Comparison of ENCODE assay signal across 9 mouse cellular contexts in genomic region chr2:122367701-122368080, GRCm38 (mm10). TPM values are rescaled to one million over a fixed set of nuclear protein-coding genes. Genes with fewer than 3 reads are reported as not detected.
A peak's percentile ranks its signal among the peaks of the same experiment; 100 is the strongest.
DNase-seq lines count a peak whose midpoint lies in the region; ATAC-seq and TF ChIP-seq lines count a peak whose summit lies in the region.
"Had no signal": no experiment of that assay in that cellular context is flagged by ENCODE, and none has a peak within 500 bp of the region (broad histone marks: within the 10 kb centered on the region; RNA-seq: fewer than 3 reads in every experiment).

No protein-coding gene starts in this region.

- no peaks in the 10 kb centered on the region for H3K9me3 ChIP-seq in heart, embryonic 11.5 days (replicated peaks; ENCODE audit: control insufficient read depth, low read length)
- no peaks in the 10 kb centered on the region for H3K9me3 ChIP-seq in E14TG2a.4 (ENCODE audit: low read length)
- no peaks in the 10 kb centered on the region for H3K9me3 ChIP-seq in forebrain, embryonic 13.5 days (replicated peaks)
- no peaks in the 10 kb centered on the region for H3K9me3 ChIP-seq in liver, embryonic 13.5 days (replicated peaks)

- peak overlapping the region; percentile 78 for H3K9ac ChIP-seq in heart, embryonic 11.5 days (ENCODE audit: low read depth, low read length)
- peak overlapping the region; percentile 94 for H3K9ac ChIP-seq in forebrain, embryonic 13.5 days
- H3K9ac ChIP-seq in liver, embryonic 13.5 days = peak overlapping the region; percentile 91

- H3K27ac ChIP-seq in heart, embryonic 11.5 days (ENCODE audit: low read depth, low read length) = no peak overlapping the region
- peak overlapping the region; percentile 6; the same call in 1 of the 2 replicates for H3K27ac ChIP-seq in forebrain, embryonic 13.5 days
- peak overlapping the region; percentile 50; the same call in 1 of the 2 replicates for H3K27ac ChIP-seq in liver, embryonic 13.5 days

- H3K36me3 ChIP-seq in heart, embryonic 11.5 days (ENCODE audit: control insufficient read depth, insufficient read depth, low read length) = no peaks in the 10 kb centered on the region
- peaks cover 35% of the 10 kb centered on the region for H3K36me3 ChIP-seq in E14TG2a.4 (ENCODE audit: insufficient read depth, low read length)
- peaks cover 11% of the 10 kb centered on the region; the same call in 1 of the 2 replicates for H3K36me3 ChIP-seq in forebrain, embryonic 13.5 days (ENCODE audit: poor library complexity, severe bottlenecking)
- peaks cover 15% of the 10 kb centered on the region for H3K36me3 ChIP-seq in liver, embryonic 13.5 days

- TF ChIP-seq CTCF in E14TG2a.4 (conservative IDR thresholded peaks at IDR 0.05; ENCODE audit: low read length) = no peak

- WGBS in heart, embryonic 11.5 days (ENCODE audit: insufficient replicate concordance) = 22% methylated on average over 4 of the region's 4 CpGs
- WGBS in forebrain, embryonic 13.5 days = 11% methylated on average over 4 of the region's 4 CpGs
- whole genome bisulfite sequencing in liver, embryonic 13.5 days (ENCODE audit: insufficient replicate concordance) = 33% methylated on average over 4 of the region's 4 CpGs

- peaks cover 16% of the 10 kb centered on the region for H3K4me1 ChIP-seq in heart, embryonic 11.5 days (ENCODE audit: control insufficient read depth, insufficient read depth, low read length)
- H3K4me1 ChIP-seq in E14TG2a.4 (replicated peaks; ENCODE audit: low read depth, low read length) = peaks cover 70% of the 10 kb centered on the region
- H3K4me1 ChIP-seq in forebrain, embryonic 13.5 days = peaks cover 39% of the 10 kb centered on the region
- H3K4me1 ChIP-seq in liver, embryonic 13.5 days (replicated peaks) = peaks cover 75% of the 10 kb centered on the region

- H3K4me2 ChIP-seq in heart, embryonic 11.5 days = peak overlapping the region; percentile 91
- H3K4me2 ChIP-seq in forebrain, embryonic 13.5 days = peak overlapping the region; percentile 88
- H3K4me2 ChIP-seq in liver, embryonic 13.5 days = peak overlapping the region; percentile 99

- ATAC-seq in heart, embryonic 11.5 days (replicated peaks; ENCODE audit: insufficient number of reproducible peaks, low FRiP score, low TSS enrichment) = no peak
- ATAC-seq in forebrain, embryonic 13.5 days = no peak
- ATAC-seq in liver, embryonic 13.5 days (ENCODE audit: low read depth) = no peak

- DNase-seq in heart, adult 18-20 months = no peak
- no peak for DNase-seq in liver, embryonic 13.5 days
- DNase-seq in embryo, embryonic 10.5 days (ENCODE audit: low spot score) = no peak
- DNase-seq in ovary, adult 18-20 months (ENCODE audit: low spot score) = no peak
- DNase-seq in kidney, postnatal 14 days = no peak

- H3K4me3 ChIP-seq in heart, embryonic 11.5 days (ENCODE audit: low read depth, low read length) = peak overlapping the region; percentile 77
- peak overlapping the region; percentile 88 for H3K4me3 ChIP-seq in E14TG2a.4 (replicated peaks; ENCODE audit: low read length)
- H3K4me3 ChIP-seq in forebrain, embryonic 13.5 days = peak overlapping the region; percentile 89
- H3K4me3 ChIP-seq in liver, embryonic 13.5 days (replicated peaks) = peak overlapping the region; percentile 87

- peaks cover 10% of the 10 kb centered on the region for H3K27me3 ChIP-seq in heart, embryonic 11.5 days (ENCODE audit: control insufficient read depth, insufficient read depth, low read length)
- H3K27me3 ChIP-seq in E14TG2a.4 (ENCODE audit: insufficient read depth, low read length) = peaks cover 3% of the 10 kb centered on the region; the same call in 1 of the 2 replicates
- H3K27me3 ChIP-seq in forebrain, embryonic 13.5 days = peaks cover 12% of the 10 kb centered on the region
- no peaks in the 10 kb centered on the region for H3K27me3 ChIP-seq in liver, embryonic 13.5 days

RNA-seq across cellular contexts. Expression of gene Shf, which starts 1.3 kb away (rescaled TPM):
- polyA plus RNA-seq in heart, embryonic 11.5 days (2014; fragmentation: Nextera tagmentation; extraction: Ambion mirVana) = 3.7 and 3.8 TPM in 2 replicates
- total RNA-seq in heart, adult 18-20 months (2021) = 1 to 10 TPM; 5.1 to 5.3 TPM
- polyA plus RNA-seq in forebrain, embryonic 13.5 days (2015; fragmentation: Nextera tagmentation; extraction: Ambion mirVana) = 6.2 and 6.8 TPM in 2 replicates
- polyA plus RNA-seq in liver, embryonic 13.5 days (2015; fragmentation: Nextera tagmentation; extraction: Ambion mirVana) = 0.83 and 1.1 TPM in 2 replicates

RNA-seq across cellular contexts. Expression of gene Duox1, which starts 52.2 kb away (rescaled TPM):
- not detected in 2 replicates for polyA plus RNA-seq in heart, embryonic 11.5 days (2014; fragmentation: Nextera tagmentation; extraction: Ambion mirVana)
- under 1 TPM; 0.17 to 0.28 TPM for total RNA-seq in heart, adult 18-20 months (2021)
- 0.04 TPM in 1 of 2 replicates, not detected in the other for polyA plus RNA-seq in forebrain, embryonic 13.5 days (2015; fragmentation: Nextera tagmentation; extraction: Ambion mirVana)
- 0.02 TPM in 1 of 2 replicates, not detected in the other for polyA plus RNA-seq in liver, embryonic 13.5 days (2015; fragmentation: Nextera tagmentation; extraction: Ambion mirVana)
- total RNA-seq: layer of hippocampus, postnatal 25 days had no signal

RNA-seq across cellular contexts. Expression of gene Duoxa1, which starts 54.2 kb away (rescaled TPM):
- not detected in 2 replicates for polyA plus RNA-seq in heart, embryonic 11.5 days (2014; fragmentation: Nextera tagmentation; extraction: Ambion mirVana)
- total RNA-seq in heart, adult 18-20 months (2021) = under 1 TPM in 1 of 2 experiments, not detected in 1; 0.25 TPM
- not detected in 2 replicates for polyA plus RNA-seq in forebrain, embryonic 13.5 days (2015; fragmentation: Nextera tagmentation; extraction: Ambion mirVana)
- not detected in 2 replicates for polyA plus RNA-seq in liver, embryonic 13.5 days (2015; fragmentation: Nextera tagmentation; extraction: Ambion mirVana)
- total RNA-seq: layer of hippocampus, postnatal 25 days had no signal

RNA-seq across cellular contexts. Expression of gene Slc28a2, which starts 58.6 kb away (rescaled TPM):
- polyA plus RNA-seq in heart, embryonic 11.5 days (2014; fragmentation: Nextera tagmentation; extraction: Ambion mirVana) = 0.27 TPM in 2 replicates
- total RNA-seq in heart, adult 18-20 months (2021) = 10 to 100 TPM; 19.7 to 26.3 TPM
- polyA plus RNA-seq in forebrain, embryonic 13.5 days (2015; fragmentation: Nextera tagmentation; extraction: Ambion mirVana) = not detected in 2 replicates
- 0.35 and 0.48 TPM in 2 replicates for polyA plus RNA-seq in liver, embryonic 13.5 days (2015; fragmentation: Nextera tagmentation; extraction: Ambion mirVana)
